In the genomic region with DNA sequence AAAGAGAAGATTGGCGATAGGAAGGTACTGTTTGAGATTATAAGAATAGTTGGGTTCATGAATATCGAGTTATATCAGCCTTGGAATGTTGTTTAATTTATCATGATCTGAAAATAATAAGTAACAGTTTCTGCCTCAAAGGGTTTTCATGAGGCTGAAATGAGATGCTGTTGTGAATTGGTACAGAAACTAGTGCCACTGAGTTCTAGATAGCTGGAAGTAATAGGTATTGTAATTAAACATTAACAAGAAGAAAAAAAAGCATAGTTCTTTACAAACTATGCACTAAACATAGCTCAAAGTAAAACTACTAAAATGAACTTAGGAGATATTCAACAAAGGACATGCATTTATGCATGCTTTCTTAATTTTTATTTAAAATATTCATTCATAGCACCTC, we compare ENCODE assay signal across 21 mouse cellular contexts.
A peak's percentile ranks its signal among the peaks of the same experiment; 100 is the strongest.
DNase-seq lines count a peak whose midpoint lies in the region; ATAC-seq lines count a peak whose summit lies in the region.
"Had no signal": no experiment of that assay in that cellular context is flagged by ENCODE, and none has a peak within 500 bp of the region (broad histone marks: within the 10 kb centered on the region; RNA-seq: fewer than 3 reads in every experiment).

No protein-coding gene starts in this region.

- H3K27me3 ChIP-seq in kidney, embryonic 15.5 days, result no peaks in the 10 kb centered on the region
- no peaks in the 10 kb centered on the region for H3K27me3 ChIP-seq in kidney, embryonic 16.5 days (ENCODE audit: insufficient read depth, low read length)
- H3K27me3 ChIP-seq: CH12.LX, Patski had no signal

- no peak overlapping the region for H3K4me3 ChIP-seq in kidney, embryonic 15.5 days (replicated peaks)
- H3K4me3 ChIP-seq in kidney, embryonic 16.5 days (ENCODE audit: low read length), result no peak overlapping the region

- DNase-seq in kidney, adult 9 months, result peak; percentile 50
- DNase-seq in kidney, adult 8-10 months, result no peak
- no peak for DNase-seq in kidney, postnatal 10 days
- DNase-seq in kidney, postnatal 25 days, result no peak
- DNase-seq: adrenal gland, adult 2 months; adrenal gland, adult 8-10 months; adrenal gland, postnatal 10 days; adrenal gland, postnatal 14 days; adrenal gland, postnatal 25 days; adrenal gland, postnatal 36 days; B cell, adult 2 months; cerebellum, adult 11 months; cerebellum, adult 11-12 months; cerebellum, adult 18-20 months had no signal

- 73% methylated on average over 2 of the region's 2 CpGs for WGBS in kidney, embryonic 15.5 days
- 82% methylated on average over 2 of the region's 2 CpGs for WGBS in kidney, embryonic 16.5 days

- H3K27ac ChIP-seq in kidney, embryonic 15.5 days, result no peak overlapping the region
- H3K27ac ChIP-seq in kidney, embryonic 16.5 days (ENCODE audit: low read length), result no peak overlapping the region

- ATAC-seq in kidney, embryonic 15.5 days (replicated peaks; ENCODE audit: low FRiP score), result 0 out of 2 replicates have a peak, but pooled peaks have one; percentile 54
- ATAC-seq in kidney, embryonic 16.5 days (ENCODE audit: low FRiP score, low TSS enrichment), result peak; percentile 74; the same call in 1 of the 2 replicates
- ATAC-seq: activated CD4-positive, CD25-positive, alpha-beta regulatory T cell, adult 4 months; CD4-positive, CD25-positive, alpha-beta regulatory T cell, adult 4 months; Patski had no signal

- H3K4me1 ChIP-seq in kidney, embryonic 15.5 days, result no peaks in the 10 kb centered on the region
- 0 out of 2 replicates have a peak, but pooled peaks cover 3% of the 10 kb centered on the region for H3K4me1 ChIP-seq in kidney, embryonic 16.5 days (ENCODE audit: insufficient read depth, low read length)

- H3K9ac ChIP-seq in kidney, embryonic 15.5 days, result no peak overlapping the region
- H3K9ac ChIP-seq in kidney, embryonic 16.5 days (replicated peaks; ENCODE audit: low read length), result no peak overlapping the region

- no peaks in the 10 kb centered on the region for H3K9me3 ChIP-seq in kidney, embryonic 15.5 days (replicated peaks)
- H3K9me3 ChIP-seq in kidney, embryonic 16.5 days (ENCODE audit: low read length), result no peaks in the 10 kb centered on the region

- H3K4me2 ChIP-seq in kidney, embryonic 15.5 days, result no peak overlapping the region
- no peak overlapping the region for H3K4me2 ChIP-seq in kidney, embryonic 16.5 days (replicated peaks; ENCODE audit: low read depth, low read length)

- no peaks in the 10 kb centered on the region for H3K36me3 ChIP-seq in kidney, embryonic 15.5 days
- H3K36me3 ChIP-seq in kidney, embryonic 16.5 days (ENCODE audit: insufficient read depth, low read length), result no peaks in the 10 kb centered on the region
- H3K36me3 ChIP-seq: G1E had no signal
